20 mouse cellular contexts compared by ENCODE assay signal in the genomic region with DNA sequence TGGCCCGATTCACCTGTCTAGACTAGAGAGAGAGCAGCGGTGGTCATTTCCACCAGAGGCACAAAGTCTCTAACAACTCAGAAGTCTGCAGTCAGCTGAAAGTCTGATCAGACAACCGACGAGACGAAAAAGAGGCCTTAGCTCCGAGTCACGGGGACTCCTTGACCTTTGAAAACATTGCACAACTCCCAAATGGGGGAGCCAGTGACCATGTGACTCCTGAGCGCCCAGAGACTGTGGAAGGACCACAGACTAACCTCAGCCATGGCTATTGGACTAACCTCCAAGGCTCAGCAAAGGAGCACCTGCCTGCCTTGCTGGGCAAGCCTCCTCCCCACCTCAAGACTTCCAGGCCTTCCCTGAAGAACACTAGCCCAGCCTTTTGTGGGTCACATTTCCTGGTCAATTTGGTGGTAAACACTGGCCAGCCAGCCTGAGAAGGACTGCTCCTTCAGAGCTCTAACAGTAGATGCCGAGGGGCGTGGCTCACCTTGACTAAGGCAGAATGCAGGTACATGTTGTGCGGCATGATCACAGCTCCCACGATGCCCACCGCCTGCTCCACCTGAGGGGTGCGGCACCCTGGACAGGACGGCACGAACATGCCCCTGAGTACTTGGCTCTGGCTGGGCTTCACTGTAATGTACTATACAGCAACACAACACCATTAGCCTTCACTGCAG. TPM values are rescaled to one million over a fixed set of nuclear protein-coding genes. Genes with fewer than 3 reads are reported as not detected.
DNase-seq lines count a peak whose midpoint lies in the region; ATAC-seq lines count a peak whose summit lies in the region.
"Had no signal": no experiment of that assay in that cellular context is flagged by ENCODE, and none has a peak within 500 bp of the region (broad histone marks: within the 10 kb centered on the region; RNA-seq: fewer than 3 reads in every experiment).

No protein-coding gene starts in this region.

- H3K4me2 ChIP-seq in kidney, embryonic 16.5 days (replicated peaks; ENCODE audit: low read depth, low read length), result no peak overlapping the region
- H3K4me2 ChIP-seq: embryonic facial prominence, embryonic 12.5 days; forebrain, embryonic 12.5 days; hindbrain, embryonic 13.5 days; limb, embryonic 12.5 days; neural tube, embryonic 13.5 days had no signal

- DNase-seq in kidney, adult 8-10 months, result peak; percentile 82 to 87
- peak; percentile 75 to 79 for DNase-seq in adrenal gland, postnatal 36 days
- DNase-seq in kidney, postnatal 36 days, result peak; percentile 78 to 88
- DNase-seq in heart, embryonic 10.5 days (ENCODE audit: low spot score), result no peak
- no peak for DNase-seq in cerebellum, postnatal 25 days
- DNase-seq in gastrocnemius, adult 8-10 months (ENCODE audit: low spot score in 2 of 2), result no peak
- DNase-seq: cerebellum, adult 9-11 months; thymus, postnatal 25 days had no signal

- no peak overlapping the region for H3K27ac ChIP-seq in kidney, embryonic 16.5 days (ENCODE audit: low read length)
- H3K27ac ChIP-seq in heart, embryonic 10.5 days, result no peak overlapping the region
- H3K27ac ChIP-seq: embryonic facial prominence, embryonic 12.5 days; forebrain, embryonic 12.5 days; hindbrain, embryonic 13.5 days; limb, embryonic 12.5 days; midbrain, embryonic 10.5 days; neural tube, embryonic 13.5 days had no signal

- H3K4me1 ChIP-seq in kidney, embryonic 16.5 days (ENCODE audit: insufficient read depth, low read length), result peaks cover 11% of the 10 kb centered on the region; the same call in 1 of the 2 replicates
- H3K4me1 ChIP-seq in heart, embryonic 10.5 days, result 0 out of 2 replicates have a peak, but pooled peaks cover 6% of the 10 kb centered on the region
- H3K4me1 ChIP-seq: embryonic facial prominence, embryonic 12.5 days; forebrain, embryonic 12.5 days; hindbrain, embryonic 13.5 days; limb, embryonic 12.5 days; midbrain, embryonic 10.5 days; neural tube, embryonic 13.5 days had no signal

- H3K9ac ChIP-seq in kidney, embryonic 16.5 days (replicated peaks; ENCODE audit: low read length), result no peak overlapping the region
- H3K9ac ChIP-seq: embryonic facial prominence, embryonic 12.5 days; forebrain, embryonic 12.5 days; hindbrain, embryonic 13.5 days; limb, embryonic 12.5 days; neural tube, embryonic 13.5 days had no signal

- H3K9me3 ChIP-seq in kidney, embryonic 16.5 days (ENCODE audit: low read length), result no peaks in the 10 kb centered on the region
- no peaks in the 10 kb centered on the region for H3K9me3 ChIP-seq in heart, embryonic 10.5 days
- H3K9me3 ChIP-seq: embryonic facial prominence, embryonic 12.5 days; forebrain, embryonic 12.5 days; hindbrain, embryonic 13.5 days; limb, embryonic 12.5 days; midbrain, embryonic 10.5 days; neural tube, embryonic 13.5 days had no signal

- 80% methylated on average over 16 of the region's 16 CpGs for WGBS in kidney, embryonic 16.5 days
- WGBS in heart, embryonic 10.5 days, result 90% methylated on average over 16 of the region's 16 CpGs

- no peaks in the 10 kb centered on the region for H3K27me3 ChIP-seq in kidney, embryonic 16.5 days (ENCODE audit: insufficient read depth, low read length)
- H3K27me3 ChIP-seq in heart, embryonic 10.5 days (ENCODE audit: insufficient read depth, poor library complexity, severe bottlenecking), result no peaks in the 10 kb centered on the region
- H3K27me3 ChIP-seq: embryonic facial prominence, embryonic 12.5 days; forebrain, embryonic 12.5 days; hindbrain, embryonic 13.5 days; limb, embryonic 12.5 days; neural tube, embryonic 13.5 days had no signal

- H3K4me3 ChIP-seq in kidney, embryonic 16.5 days (ENCODE audit: low read length), result no peak overlapping the region
- H3K4me3 ChIP-seq in heart, embryonic 10.5 days, result no peak overlapping the region
- H3K4me3 ChIP-seq: embryonic facial prominence, embryonic 12.5 days; forebrain, embryonic 12.5 days; hindbrain, embryonic 13.5 days; limb, embryonic 12.5 days; midbrain, embryonic 10.5 days; neural tube, embryonic 13.5 days had no signal

- ATAC-seq in kidney, embryonic 16.5 days (ENCODE audit: low FRiP score, low TSS enrichment), result no peak
- ATAC-seq in monocyte, adult 5-6 weeks (replicated peaks; ENCODE audit: insufficient number of reproducible peaks, low FRiP score, low TSS enrichment, poor library complexity, severe bottlenecking), result peak; percentile 61

- peaks cover 66% of the 10 kb centered on the region for H3K36me3 ChIP-seq in kidney, embryonic 16.5 days (ENCODE audit: insufficient read depth, low read length)
- H3K36me3 ChIP-seq in heart, embryonic 10.5 days, result peaks cover 79% of the 10 kb centered on the region

RNA-seq across cellular contexts. Expression of gene Gm5475, which starts 18.5 kb away (rescaled TPM):
- polyA plus RNA-seq in kidney, embryonic 16.5 days (2015; fragmentation: Nextera tagmentation; extraction: Ambion mirVana), result 0.19 and 0.22 TPM in 2 replicates
- not detected for total RNA-seq in adrenal gland, postnatal 36 days (2021)
- total RNA-seq in monocyte, adult 5-6 weeks (2017), result 0.49 TPM in 1 of 3 replicates, not detected in the others
- polyA plus RNA-seq in heart, embryonic 10.5 days (2016; fragmentation: Nextera tagmentation; extraction: Ambion mirVana), result not detected in 2 replicates
- total RNA-seq in gastrocnemius, adult 8-10 months (2022), result under 1 TPM in 1 of 4 experiments, not detected in 3; 0.12 TPM
- total RNA-seq: adrenal gland, adult 18-20 months; layer of hippocampus, postnatal 14 days had no signal
- polyA plus RNA-seq: heart, embryonic 14.5 days had no signal

RNA-seq across cellular contexts. Expression of gene Slc11a2, which starts 21.4 kb away (rescaled TPM):
- 36.8 and 37.4 TPM in 2 replicates for polyA plus RNA-seq in kidney, embryonic 16.5 days (2015; fragmentation: Nextera tagmentation; extraction: Ambion mirVana)
- 100 to 1,000 TPM in 1 of 2 experiments, 10 to 100 TPM in 1; 98.5 to 112 TPM for total RNA-seq in adrenal gland, postnatal 36 days (2021)
- total RNA-seq in monocyte, adult 5-6 weeks (2017), result 5.1 to 17.3 TPM (median 9.7 TPM) in 3 replicates
- polyA plus RNA-seq in heart, embryonic 10.5 days (2016; fragmentation: Nextera tagmentation; extraction: Ambion mirVana), result 20.4 and 24.5 TPM in 2 replicates
- total RNA-seq in gastrocnemius, adult 8-10 months (2022), result 10 to 100 TPM; 31.0 to 39.7 (median 36.9) TPM

RNA-seq across cellular contexts. Expression of gene Higd1c, which starts 39.1 kb away (rescaled TPM):
- 0.35 and 1.3 TPM in 2 replicates for polyA plus RNA-seq in kidney, embryonic 16.5 days (2015; fragmentation: Nextera tagmentation; extraction: Ambion mirVana)
- total RNA-seq in adrenal gland, postnatal 36 days (2021), result not detected
- not detected in 3 replicates for total RNA-seq in monocyte, adult 5-6 weeks (2017)
- not detected in 2 replicates for polyA plus RNA-seq in heart, embryonic 10.5 days (2016; fragmentation: Nextera tagmentation; extraction: Ambion mirVana)
- total RNA-seq in gastrocnemius, adult 8-10 months (2022), result not detected
- total RNA-seq: adrenal gland, adult 18-20 months; gastrocnemius, adult 18-20 months; layer of hippocampus, postnatal 14 days had no signal
- polyA plus RNA-seq: embryonic facial prominence, embryonic 12.5 days; forebrain, embryonic 12.5 days; heart, embryonic 14.5 days; hindbrain, embryonic 13.5 days; limb, embryonic 12.5 days; midbrain, embryonic 10.5 days had no signal

RNA-seq across cellular contexts. Expression of gene Mettl7a2, which starts 50.5 kb away (rescaled TPM):
- polyA plus RNA-seq in kidney, embryonic 16.5 days (2015; fragmentation: Nextera tagmentation; extraction: Ambion mirVana), result 0.41 and 0.60 TPM in 2 replicates
- 1 to 10 TPM; 2.0 to 2.2 TPM for total RNA-seq in adrenal gland, postnatal 36 days (2021)
- not detected in 3 replicates for total RNA-seq in monocyte, adult 5-6 weeks (2017)
- polyA plus RNA-seq in heart, embryonic 10.5 days (2016; fragmentation: Nextera tagmentation; extraction: Ambion mirVana), result not detected in 2 replicates
- 1 to 10 TPM in 1 of 4 experiments, under 1 TPM in 3; 0.77 to 1.0 (median 0.91) TPM for total RNA-seq in gastrocnemius, adult 8-10 months (2022)
- polyA plus RNA-seq: embryonic facial prominence, embryonic 12.5 days; forebrain, embryonic 12.5 days; heart, embryonic 14.5 days; hindbrain, embryonic 13.5 days; limb, embryonic 12.5 days; midbrain, embryonic 10.5 days; neural tube, embryonic 13.5 days had no signal

RNA-seq across cellular contexts. Expression of gene Methig1, which starts 50.5 kb away (rescaled TPM):
- polyA plus RNA-seq in kidney, embryonic 16.5 days (2015; fragmentation: Nextera tagmentation; extraction: Ambion mirVana), result 0.60 and 0.94 TPM in 2 replicates
- total RNA-seq in adrenal gland, postnatal 36 days (2021), result under 1 TPM; 0.36 to 0.56 TPM
- total RNA-seq in monocyte, adult 5-6 weeks (2017), result not detected in 3 replicates
- 0.33 TPM in 1 of 2 replicates, not detected in the other for polyA plus RNA-seq in heart, embryonic 10.5 days (2016; fragmentation: Nextera tagmentation; extraction: Ambion mirVana)
- total RNA-seq in gastrocnemius, adult 8-10 months (2022), result under 1 TPM in 1 of 4 experiments, not detected in 3; 0.45 TPM
- total RNA-seq: gastrocnemius, adult 18-20 months; layer of hippocampus, postnatal 14 days had no signal
- polyA plus RNA-seq: forebrain, embryonic 12.5 days; heart, embryonic 14.5 days; midbrain, embryonic 10.5 days had no signal

Comparison
In these comparisons a context has a peak if more than half of its experiments do, and no peak if none do; other contexts are left out.
1. DNase-seq: peak in kidney, adult 8-10 months (2 of 2), adrenal gland, postnatal 36 days (2 of 2) and kidney, postnatal 36 days (2 of 2); none in heart, embryonic 10.5 days (single experiment), cerebellum, postnatal 25 days (0 of 2) and gastrocnemius, adult 8-10 months (0 of 2).